Mouse (Mus musculus): ENCODE measurements at regions not wholly inside any gene's neighbourhood (a gene's known extent, or its start where the extent isn't known, plus 50 kb on each side); places are given as distances from the start of the nearest gene placed in this dataset.

GRCm38 (mm10) chr16:87295727-87296126 lies 58.3 kb upstream of the N6amt1 start:
- DNase-seq, result no peak

- DNase-seq, result no peak
Measured at GRCm38 (mm10) chr16:87292826-87293225, 61.2 kb upstream of the N6amt1 start.

- no peak for DNase-seq
Measured at GRCm38 (mm10) chr16:87291716-87292115, 62.3 kb upstream of the N6amt1 start.

GRCm38 (mm10) chr16:87285639-87286038 lies 68.3 kb upstream of the N6amt1 start:
- no peak for DNase-seq

GRCm38 (mm10) chr16:87284835-87285510 lies 69.0 kb upstream of the N6amt1 start:
- DNase-seq, result no peak

GRCm38 (mm10) chr16:87278518-87278917 lies 75.5 kb upstream of the N6amt1 start:
- DNase-seq, result no peak

GRCm38 (mm10) chr16:87272363-87272762 lies 81.6 kb upstream of the N6amt1 start:
- no peak for DNase-seq

GRCm38 (mm10) chr16:87267954-87268804 lies 85.8 kb upstream of the N6amt1 start:
- DNase-seq, result no peak

GRCm38 (mm10) chr16:87267517-87267916 lies 86.5 kb upstream of the N6amt1 start:
- no peak for DNase-seq

- DNase-seq, result no peak
Measured at GRCm38 (mm10) chr16:87263571-87263970, 90.4 kb upstream of the N6amt1 start.

GRCm38 (mm10) chr16:87263041-87263440 lies 90.9 kb upstream of the N6amt1 start:
- no peak for DNase-seq

GRCm38 (mm10) chr16:87262497-87262896 lies 91.5 kb upstream of the N6amt1 start:
- no peak for DNase-seq

GRCm38 (mm10) chr16:87261527-87261926 lies 92.5 kb upstream of the N6amt1 start:
- no peak for DNase-seq

GRCm38 (mm10) chr16:87254736-87255135 lies 99.2 kb upstream of the N6amt1 start:
- DNase-seq, result no peak

- DNase-seq, result no peak
Measured at GRCm38 (mm10) chr16:87250531-87250930, 103.5 kb upstream of the N6amt1 start.

- peak; percentile 14 for DNase-seq
Measured at GRCm38 (mm10) chr16:87249903-87250302, 104.1 kb upstream of the N6amt1 start.

GRCm38 (mm10) chr16:87248501-87249030 lies 105.4 kb upstream of the N6amt1 start:
- peak; percentile 44 for DNase-seq

GRCm38 (mm10) chr16:87245933-87246791 lies 107.8 kb upstream of the N6amt1 start:
- no peak for DNase-seq

GRCm38 (mm10) chr16:87245441-87245840 lies 108.5 kb upstream of the N6amt1 start:
- no peak for DNase-seq

GRCm38 (mm10) chr16:87242027-87242426 lies 112.0 kb upstream of the N6amt1 start:
- DNase-seq, result no peak

- no peak for DNase-seq
Measured at GRCm38 (mm10) chr16:87239105-87239504, 114.9 kb upstream of the N6amt1 start.

GRCm38 (mm10) chr16:87234199-87234598 lies 119.8 kb upstream of the N6amt1 start:
- no peak for DNase-seq

- DNase-seq, result no peak
Measured at GRCm38 (mm10) chr16:87225595-87225994, 128.4 kb upstream of the N6amt1 start.

Data from thymus, postnatal 4 days (tissue).